Comparison of ENCODE assay signal across 7 mouse cellular contexts in the genomic region with DNA sequence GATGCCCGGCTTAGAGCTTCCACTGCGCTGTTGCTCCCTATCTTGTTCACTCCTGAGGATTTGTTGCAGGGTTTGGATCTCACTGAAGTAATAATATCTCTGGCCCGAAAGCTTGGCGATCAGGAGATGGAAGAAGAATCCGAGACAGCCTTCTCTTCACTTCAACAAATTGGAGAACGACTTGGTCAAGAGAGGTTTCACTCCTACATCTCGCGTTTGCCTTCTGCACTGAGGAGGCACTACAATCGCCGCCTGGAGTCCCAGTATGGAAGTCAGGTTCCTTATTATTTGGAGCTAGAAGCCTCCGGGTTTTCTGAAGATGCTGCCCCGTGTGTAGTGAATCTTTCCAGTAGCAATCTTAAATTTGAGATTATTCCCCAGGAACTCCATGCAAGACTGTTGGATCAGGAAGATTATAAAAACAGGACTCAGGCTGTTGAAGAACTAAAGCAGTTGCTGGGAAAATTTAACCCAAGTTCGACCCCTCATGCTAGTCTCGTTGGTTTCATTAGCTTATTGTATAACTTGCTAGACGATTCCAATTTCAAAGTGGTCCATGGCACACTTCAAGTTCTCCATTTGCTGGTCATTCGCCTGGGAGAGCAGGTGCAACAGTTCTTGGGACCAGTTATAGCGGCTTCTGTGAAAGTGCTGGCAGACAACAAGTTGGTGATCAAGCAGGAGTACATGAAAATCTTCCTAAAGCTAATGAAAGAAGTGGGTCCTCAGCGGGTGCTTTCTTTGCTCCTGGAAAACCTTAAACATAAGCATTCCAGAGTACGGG. TPM values are rescaled to one million over a fixed set of nuclear protein-coding genes. Genes with fewer than 3 reads are reported as not detected.
A peak's percentile ranks its signal among the peaks of the same experiment; 100 is the strongest.
DNase-seq lines count a peak whose midpoint lies in the region; ATAC-seq and TF ChIP-seq lines count a peak whose summit lies in the region.

No protein-coding gene starts in this region.

- peak overlapping the region; percentile 90 for H3K4me3 ChIP-seq in spleen, adult 2 months (ENCODE audit: extremely low read depth, insufficient read depth, insufficient read length)
- H3K4me3 ChIP-seq in heart, embryonic 15.5 days = peak overlapping the region; percentile 95
- peak overlapping the region; percentile 81 for H3K4me3 ChIP-seq in liver, adult 2 months (ENCODE audit: insufficient read depth, low read depth, low read length)
- peak overlapping the region; percentile 85 for H3K4me3 ChIP-seq in neural tube, embryonic 13.5 days

- no peaks in the 10 kb centered on the region; the same call in 1 of the 2 replicates for H3K79me2 ChIP-seq in liver, adult 2 months (ENCODE audit: control insufficient read depth, insufficient read depth, low read length)

- no peak for TF ChIP-seq CTCF in spleen, adult 2 months (IDR thresholded peaks at IDR 0.05; ENCODE audit: extremely low read depth, insufficient read depth, insufficient read length, insufficient replicate concordance)
- TF ChIP-seq CTCF in liver, adult 2 months (IDR thresholded peaks at IDR 0.05; ENCODE audit: low read depth, low read length) = no peak

- WGBS in spleen, adult 2 months = 3% methylated on average over 19 of the region's 19 CpGs
- WGBS in heart, embryonic 15.5 days = 4% methylated on average over 19 of the region's 19 CpGs
- 7% methylated on average over 19 of the region's 19 CpGs for whole genome bisulfite sequencing in liver, adult 2 months
- WGBS in neural tube, embryonic 13.5 days = 4% methylated on average over 19 of the region's 19 CpGs

- peak overlapping the region; percentile 97 for H3K9ac ChIP-seq in heart, embryonic 15.5 days
- peak overlapping the region; percentile 84 for H3K9ac ChIP-seq in liver, adult 2 months (ENCODE audit: low read depth, low read length)
- peak overlapping the region; percentile 89 for H3K9ac ChIP-seq in neural tube, embryonic 13.5 days

- H3K4me2 ChIP-seq in heart, embryonic 15.5 days = peak overlapping the region; percentile 87
- peak overlapping the region; percentile 99 for H3K4me2 ChIP-seq in neural tube, embryonic 13.5 days

- H3K27ac ChIP-seq in spleen, adult 2 months (ENCODE audit: insufficient read depth, low read length) = 0 out of 2 replicates have a peak overlapping the region, but pooled peaks have one; percentile 69
- peak overlapping the region; percentile 93 for H3K27ac ChIP-seq in heart, embryonic 15.5 days
- peak overlapping the region; percentile 30; the same call in 1 of the 2 replicates for H3K27ac ChIP-seq in liver, adult 2 months (replicated peaks; ENCODE audit: insufficient read depth, low read depth, low read length)
- H3K27ac ChIP-seq in neural tube, embryonic 13.5 days (replicated peaks) = peak overlapping the region; percentile 92

- H3K9me3 ChIP-seq in heart, embryonic 15.5 days (replicated peaks) = no peaks in the 10 kb centered on the region
- no peaks in the 10 kb centered on the region for H3K9me3 ChIP-seq in neural tube, embryonic 13.5 days

- no peaks in the 10 kb centered on the region for H3K27me3 ChIP-seq in spleen, adult 2 months (ENCODE audit: control insufficient read depth, insufficient read depth, low read length)
- H3K27me3 ChIP-seq in heart, embryonic 15.5 days = no peaks in the 10 kb centered on the region
- H3K27me3 ChIP-seq in liver, adult 2 months (ENCODE audit: control insufficient read depth, insufficient read depth, low read length) = no peaks in the 10 kb centered on the region
- H3K27me3 ChIP-seq in neural tube, embryonic 13.5 days = no peaks in the 10 kb centered on the region

- no peak for ATAC-seq in heart, embryonic 15.5 days (replicated peaks; ENCODE audit: insufficient number of reproducible peaks, insufficient read depth, low FRiP score, low read depth)
- no peak for ATAC-seq in neural tube, embryonic 13.5 days (ENCODE audit: low read depth)
- no peak for ATAC-seq in monocyte, adult 5-6 weeks (replicated peaks; ENCODE audit: insufficient number of reproducible peaks, low FRiP score, low TSS enrichment, poor library complexity, severe bottlenecking)

- H3K36me3 ChIP-seq in spleen, adult 2 months (ENCODE audit: control insufficient read depth, insufficient read depth, low read length) = no peaks in the 10 kb centered on the region
- no peaks in the 10 kb centered on the region for H3K36me3 ChIP-seq in heart, embryonic 15.5 days
- H3K36me3 ChIP-seq in liver, adult 2 months (ENCODE audit: control insufficient read depth, insufficient read depth, low read length) = peaks cover 2% of the 10 kb centered on the region; the same call in 1 of the 2 replicates
- H3K36me3 ChIP-seq in neural tube, embryonic 13.5 days = no peaks in the 10 kb centered on the region

- no peak for DNase-seq in spleen, adult 2 months (ENCODE audit: low read depth in 1 of 2, low spot score in 2 of 2)
- DNase-seq in spleen, adult 12 weeks (ENCODE audit: low spot score) = no peak
- DNase-seq in embryo, embryonic 10 days (ENCODE audit: low spot score) = peak; percentile 29
- no peak for DNase-seq in liver, adult 2 months (ENCODE audit: extremely low read depth, low read depth, low spot score)

- peaks cover 4% of the 10 kb centered on the region; the same call in 1 of the 2 replicates for H3K4me1 ChIP-seq in spleen, adult 2 months (ENCODE audit: control insufficient read depth, insufficient read depth, insufficient read length)
- peaks cover 31% of the 10 kb centered on the region for H3K4me1 ChIP-seq in heart, embryonic 15.5 days (replicated peaks)
- H3K4me1 ChIP-seq in liver, adult 2 months (ENCODE audit: control insufficient read depth, insufficient read depth, low read length) = peaks cover 8% of the 10 kb centered on the region
- peaks cover 70% of the 10 kb centered on the region for H3K4me1 ChIP-seq in neural tube, embryonic 13.5 days (replicated peaks)

- no peak for TF ChIP-seq POLR2A in spleen, adult 2 months (IDR thresholded peaks at IDR 0.05; ENCODE audit: low read depth, low read length)
- no peak for TF ChIP-seq POLR2A in liver, adult 2 months (IDR thresholded peaks at IDR 0.05; ENCODE audit: extremely low read depth, insufficient read depth, low read length)

RNA-seq across cellular contexts. Expression of gene Togaram1, which starts 1.2 kb away (rescaled TPM):
- polyA plus RNA-seq in spleen, adult 2 months (2012; rRNA removed) = 2.5 and 3.4 TPM in 2 replicates
- 14.0 and 16.5 TPM in 2 replicates for polyA plus RNA-seq in heart, embryonic 15.5 days (2015; fragmentation: Nextera tagmentation; extraction: Ambion mirVana)
- total RNA-seq in liver, adult 2 months (2014; rRNA removed) = 14.4 and 14.6 TPM in 2 replicates
- polyA plus RNA-seq in liver, adult 2 months (2012; rRNA removed) = 2.0 and 2.2 TPM in 2 replicates
- polyA plus RNA-seq in neural tube, embryonic 13.5 days (2015; fragmentation: Nextera tagmentation; extraction: Ambion mirVana) = 21.7 and 23.2 TPM in 2 replicates
- total RNA-seq in monocyte, adult 5-6 weeks (2017) = 36.6 to 52.1 TPM (median 47.3 TPM) in 3 replicates

RNA-seq across cellular contexts. Expression of gene Klhl28, which starts 1.5 kb away (rescaled TPM):
- 1.9 and 2.2 TPM in 2 replicates for polyA plus RNA-seq in spleen, adult 2 months (2012; rRNA removed)
- polyA plus RNA-seq in heart, embryonic 15.5 days (2015; fragmentation: Nextera tagmentation; extraction: Ambion mirVana) = 8.9 and 10.9 TPM in 2 replicates
- 5.8 and 6.2 TPM in 2 replicates for total RNA-seq in liver, adult 2 months (2014; rRNA removed)
- polyA plus RNA-seq in liver, adult 2 months (2012; rRNA removed) = 0.81 and 1.6 TPM in 2 replicates
- 22.5 and 24.1 TPM in 2 replicates for polyA plus RNA-seq in neural tube, embryonic 13.5 days (2015; fragmentation: Nextera tagmentation; extraction: Ambion mirVana)
- total RNA-seq in monocyte, adult 5-6 weeks (2017) = 15.7 to 31.6 TPM (median 22.7 TPM) in 3 replicates

RNA-seq across cellular contexts. Expression of gene Gm527, which starts 49.1 kb away (rescaled TPM):
- polyA plus RNA-seq in spleen, adult 2 months (2012; rRNA removed) = 0.58 and 0.59 TPM in 2 replicates
- 1.3 and 1.9 TPM in 2 replicates for polyA plus RNA-seq in heart, embryonic 15.5 days (2015; fragmentation: Nextera tagmentation; extraction: Ambion mirVana)
- total RNA-seq in liver, adult 2 months (2014; rRNA removed) = 1.3 and 1.7 TPM in 2 replicates
- 0.27 and 0.34 TPM in 2 replicates for polyA plus RNA-seq in liver, adult 2 months (2012; rRNA removed)
- polyA plus RNA-seq in neural tube, embryonic 13.5 days (2015; fragmentation: Nextera tagmentation; extraction: Ambion mirVana) = 2.7 and 4.3 TPM in 2 replicates
- 14.7 to 22.9 TPM (median 20.9 TPM) in 3 replicates for total RNA-seq in monocyte, adult 5-6 weeks (2017)

Comparison
In these comparisons a context has a peak if more than half of its experiments do, and no peak if none do; other contexts are left out.
1. H3K27ac ChIP-seq: peak in every context shown above with its lines; median percentile 93 in heart, embryonic 15.5 days; 92 in neural tube, embryonic 13.5 days; 69 in spleen, adult 2 months; 30 in liver, adult 2 months.